Mouse (Mus musculus) MEL (cell line): Measurements from ENCODE around the gene Ncoa7. TPM values are rescaled to one million over a fixed set of nuclear protein-coding genes. Genes with fewer than 3 reads are reported as not detected.

Experiments used
- DNase-seq: peaks from one replicate; pipeline ENCODE4 v3.0.0; 2011; ENCODE audit warnings: low read depth, low spot score
- H3K27ac ChIP-seq: 2 replicates; pipeline ENCODE4 v1.5.1; 2012; ENCODE audit warnings: low read depth, mild to moderate bottlenecking, control low read depth, low read length, moderate library complexity; ENCODE audit not compliant: control insufficient read depth
- H3K27me3 ChIP-seq, 2 experiments: fragments of 150-350 bp in 1 of 2; sonication (generic) in 1 of 2; 2 replicates each; pipeline ENCODE4 v1.6.1; 2012; ENCODE audit warnings: low read length in 2 of 2, mild to moderate bottlenecking in 2 of 2, improper control_type of control experiment in 1 of 2, moderate library complexity in 1 of 2; ENCODE audit not compliant: insufficient read depth in 2 of 2, control insufficient read depth in 1 of 2
- H3K36me3 ChIP-seq, 2 experiments: 2 replicates each; pipeline ENCODE4 v1.6.1; 2012 to 2014; ENCODE audit warnings: low read length in 2 of 2, improper control_type of control experiment in 1 of 2, inconsistent platforms in 1 of 2, mild to moderate bottlenecking in 1 of 2; ENCODE audit not compliant: insufficient read depth in 2 of 2, control insufficient read depth in 1 of 2
- H3K4me1 ChIP-seq, 2 experiments: fragments of 150-350 bp in 1 of 2; sonication (generic) in 1 of 2; 2 replicates each; pipeline ENCODE4 v1.6.1; 2012; ENCODE audit warnings: low read length in 2 of 2, improper control_type of control experiment in 1 of 2, mild to moderate bottlenecking in 1 of 2; ENCODE audit not compliant: insufficient read depth in 2 of 2, control insufficient read depth in 1 of 2
- H3K4me3 ChIP-seq, 2 experiments: fragments of 150-350 bp in 1 of 2; sonication (generic) in 1 of 2; 2 replicates each; pipeline ENCODE4 v1.5.1; 2012; ENCODE audit warnings: low read depth in 2 of 2, low read length in 2 of 2, mild to moderate bottlenecking in 2 of 2, moderate library complexity in 2 of 2, control low read depth in 1 of 2, improper control_type of control experiment in 1 of 2; ENCODE audit not compliant: control insufficient read depth in 1 of 2, insufficient read depth in 1 of 2
- H3K79me2 ChIP-seq: 2 replicates; pipeline ENCODE4 v1.6.1; 2012; ENCODE audit warnings: mild to moderate bottlenecking, low read length, moderate library complexity; ENCODE audit not compliant: control insufficient read depth, poor library complexity, insufficient read depth
- H3K9ac ChIP-seq: 2 replicates; pipeline ENCODE4 v1.6.1; 2012; ENCODE audit warnings: low read depth, mild to moderate bottlenecking, control low read depth, low read length, moderate library complexity; ENCODE audit not compliant: control insufficient read depth, poor library complexity, severe bottlenecking
- H3K9me3 ChIP-seq: fragments of 150-350 bp; sonication (generic); replicated peaks from 2 replicates; pipeline ENCODE4 v1.6.1; 2012; ENCODE audit warnings: mild to moderate bottlenecking, low read length, improper control_type of control experiment, moderate library complexity; ENCODE audit not compliant: insufficient read depth
- BHLHE40 ChIP-seq: IDR thresholded peaks from 2 replicates; pipeline ENCODE4 v1.6.1; 2012; ENCODE audit warnings: low read depth, mild to moderate bottlenecking, inconsistent platforms, low read length, improper control_type of control experiment, borderline replicate concordance
- CHD2 ChIP-seq: IDR thresholded peaks from 2 replicates; pipeline ENCODE4 v1.6.1; 2011; ENCODE audit warnings: low read length, improper control_type of control experiment
- CTCF ChIP-seq, 3 experiments: IDR thresholded peaks in 2 of 3; conservative IDR thresholded peaks in 1 of 3; 2 replicates each; pipeline ENCODE4 v1.5.1; 2011 to 2012; ENCODE audit warnings: low read length in 3 of 3, low read depth in 2 of 3, mild to moderate bottlenecking in 2 of 3, improper control_type of control experiment in 1 of 3, inconsistent platforms in 1 of 3, mixed read lengths in 1 of 3, moderate library complexity in 1 of 3; ENCODE audit not compliant: control insufficient read depth in 1 of 3, insufficient read depth in 1 of 3, poor library complexity in 1 of 3, severe bottlenecking in 1 of 3
- EP300 ChIP-seq, 2 experiments: IDR thresholded peaks; 2 replicates each; pipeline ENCODE4 v1.6.1; 2011; ENCODE audit warnings: improper control_type of control experiment in 2 of 2, low read length in 2 of 2, low read depth in 1 of 2, mild to moderate bottlenecking in 1 of 2
- ETS1 ChIP-seq: IDR thresholded peaks from 2 replicates; pipeline ENCODE4 v1.6.1; 2012; ENCODE audit warnings: low read depth, mild to moderate bottlenecking, inconsistent platforms, low read length, improper control_type of control experiment, moderate library complexity
- KAT2A ChIP-seq: conservative IDR thresholded peaks from 2 replicates; pipeline ENCODE4 v1.6.1; 2012; ENCODE audit warnings: low read depth, low read length, improper control_type of control experiment, inconsistent platforms
- MAFK ChIP-seq: IDR thresholded peaks from 2 replicates; pipeline ENCODE4 v1.6.1; 2011; ENCODE audit warnings: low read depth, mild to moderate bottlenecking, low read length, improper control_type of control experiment, borderline replicate concordance
- MAX ChIP-seq: IDR thresholded peaks from 2 replicates; pipeline ENCODE4 v1.6.1; 2011; ENCODE audit warnings: low read length, improper control_type of control experiment
- MEF2A ChIP-seq: IDR thresholded peaks from 2 replicates; pipeline ENCODE4 v1.6.1; 2014; ENCODE audit warnings: low read depth, mild to moderate bottlenecking, inconsistent platforms, low read length, improper control_type of control experiment; ENCODE audit not compliant: poor library complexity, insufficient replicate concordance, severe bottlenecking; ENCODE audit errors: extremely low read depth
- MXI1 ChIP-seq: IDR thresholded peaks from 2 replicates; pipeline ENCODE4 v1.6.1; 2011; ENCODE audit warnings: mild to moderate bottlenecking, low read depth, low read length, improper control_type of control experiment
- MYB ChIP-seq: IDR thresholded peaks from 2 replicates; pipeline ENCODE4 v1.6.1; 2011; ENCODE audit warnings: mild to moderate bottlenecking, low read depth, low read length, improper control_type of control experiment
- MYC ChIP-seq: IDR thresholded peaks from 2 replicates; pipeline ENCODE4 v1.6.1; 2011; ENCODE audit warnings: low read depth, mild to moderate bottlenecking, low read length, improper control_type of control experiment, moderate library complexity
- NRF1 ChIP-seq: IDR thresholded peaks from 2 replicates; pipeline ENCODE4 v1.6.1; 2014; ENCODE audit warnings: low read depth, mild to moderate bottlenecking, inconsistent platforms, low read length, improper control_type of control experiment, moderate library complexity; ENCODE audit not compliant: poor library complexity, insufficient read depth, severe bottlenecking
- POLR2AphosphoS2 ChIP-seq: IDR thresholded peaks from 2 replicates; pipeline ENCODE4 v1.6.1; 2011; ENCODE audit warnings: low read length, improper control_type of control experiment
- RAD21 ChIP-seq: IDR thresholded peaks from 2 replicates; pipeline ENCODE4 v1.6.1; 2011; ENCODE audit warnings: mild to moderate bottlenecking, low read depth, low read length, improper control_type of control experiment
- SIN3A ChIP-seq: IDR thresholded peaks from 2 replicates; pipeline ENCODE4 v1.6.1; 2012; ENCODE audit warnings: low read length, improper control_type of control experiment, inconsistent platforms
- TAL1 ChIP-seq: IDR thresholded peaks from 2 replicates; pipeline ENCODE4 v1.6.1; 2012; ENCODE audit warnings: mild to moderate bottlenecking, inconsistent platforms, low read length, moderate library complexity, mixed read lengths
- TBP ChIP-seq: IDR thresholded peaks from 2 replicates; pipeline ENCODE4 v1.8.0; 2011; ENCODE audit warnings: low read depth, low read length, improper control_type of control experiment
- UBTF ChIP-seq: IDR thresholded peaks from 2 replicates; pipeline ENCODE4 v1.6.1; 2012; ENCODE audit warnings: low read depth, mild to moderate bottlenecking, inconsistent platforms, low read length, improper control_type of control experiment, moderate library complexity, borderline replicate concordance; ENCODE audit not compliant: insufficient read depth
- USF2 ChIP-seq, 2 experiments: IDR thresholded peaks; 2 replicates each; pipeline ENCODE4 v1.6.1; 2011 to 2012; ENCODE audit warnings: improper control_type of control experiment in 2 of 2, low read length in 2 of 2, borderline replicate concordance in 1 of 2, inconsistent platforms in 1 of 2, low read depth in 1 of 2, mild to moderate bottlenecking in 1 of 2; ENCODE audit not compliant: insufficient read depth in 1 of 2
- ZKSCAN1 ChIP-seq: IDR thresholded peaks from 2 replicates; pipeline ENCODE4 v1.6.1; 2012; ENCODE audit warnings: low read depth, mild to moderate bottlenecking, inconsistent platforms, low read length, improper control_type of control experiment, moderate library complexity
- ZMIZ1 ChIP-seq: IDR thresholded peaks from 2 replicates; pipeline ENCODE4 v1.6.1; 2012; ENCODE audit warnings: low read depth, mild to moderate bottlenecking, inconsistent platforms, low read length, improper control_type of control experiment, moderate library complexity
- polyA plus RNA-seq, 2 experiments: library from polyadenylated mRNA; stranded (reverse) in 1 of 2; unstranded in 1 of 2; fragments of >175 nt in 1 of 2; fragments of >200 nt in 1 of 2; gene quantifications; 2 replicates each; pipeline versions ENCODE4 v1.2.1 to v1.2.4; 2012; ENCODE audit warnings: low replicate concordance in 2 of 2, low read depth in 1 of 2; ENCODE audit not compliant: insufficient read length in 2 of 2, insufficient read depth in 1 of 2, missing spikeins in 1 of 2
- total RNA-seq: library from RNA; depleted of rRNA; stranded (reverse); fragments of 300-350 nt; gene quantifications from 2 replicates; pipeline ENCODE4 v1.2.3, GENCODE M21; 2012

Ncoa7 gene
- total and polyA plus RNA-seq, 3 experiments, result 1.7 to 64.9 (median 4.2) TPM

DNA sequence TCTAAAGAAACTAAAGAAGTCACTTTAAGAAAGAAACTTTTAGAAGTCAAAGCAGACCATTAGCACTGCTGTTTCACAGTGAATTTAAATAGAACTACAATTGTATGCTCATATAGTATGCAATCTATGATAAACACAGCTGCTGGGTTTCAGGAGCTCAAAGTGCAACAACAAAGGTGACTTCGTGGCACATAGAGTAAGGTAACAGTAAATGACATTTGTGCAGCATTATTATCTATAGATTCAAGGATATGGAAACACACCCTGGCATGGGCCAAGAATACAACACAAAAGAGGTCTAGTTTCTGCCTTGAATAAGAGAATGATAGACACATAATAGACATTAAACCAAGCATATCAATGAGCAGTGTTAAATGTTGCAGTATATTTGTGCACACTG lies 100.5 kb downstream of the Ncoa7 start:
- Histone ChIP-seq H3K9me3 (no peaks in the 10 kb centered on the region), H3K79me2 (no peaks in the 10 kb centered on the region), H3K4me1 (no peaks in the 10 kb centered on the region), H3K4me3 (no peak overlapping the region), H3K9ac (no peak overlapping the region), H3K36me3 (no peaks in the 10 kb centered on the region), H3K27ac (no peak overlapping the region), H3K27me3 (no peaks in the 10 kb centered on the region)
- TF ChIP-seq USF2 (IDR thresholded peaks at IDR 0.05; ENCODE audit: borderline replicate concordance in 1 of 2, insufficient read depth in 1 of 2, low read depth in 1 of 2, low read length in 2 of 2), result no peak
- TF ChIP-seq POLR2AphosphoS2, result no peak
- TF ChIP-seq ZMIZ1, result no peak
- no peak for TF ChIP-seq TBP
- no peak for TF ChIP-seq MXI1
- no peak for TF ChIP-seq NRF1
- no peak for TF ChIP-seq EP300 (IDR thresholded peaks at IDR 0.05; ENCODE audit: low read depth in 1 of 2, low read length in 2 of 2)
- TF ChIP-seq TAL1, result no peak
- TF ChIP-seq RAD21, result no peak
- no peak for DNase-seq

DNA sequence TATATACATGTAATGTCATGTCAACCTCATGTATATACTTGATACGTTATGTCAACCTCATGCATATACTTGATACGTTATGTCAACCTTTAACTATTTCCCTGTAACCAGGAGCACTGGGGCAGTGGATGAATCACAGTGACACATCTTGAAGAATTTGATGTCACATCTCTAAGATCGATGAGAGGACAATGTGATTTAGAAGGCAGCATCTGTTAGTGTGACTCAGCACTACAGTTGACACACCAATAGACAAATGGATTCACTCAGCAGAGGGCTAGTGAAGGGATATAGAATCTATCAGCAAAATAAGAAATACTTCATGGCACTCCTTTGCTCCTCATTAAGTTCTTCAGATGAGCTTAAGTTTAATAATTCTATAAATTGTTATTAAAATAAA lies 116.3 kb downstream of the Ncoa7 start:
- no peak for TF ChIP-seq MYC
- no peak for TF ChIP-seq MAX
- no peak for TF ChIP-seq UBTF
- TF ChIP-seq USF2 (IDR thresholded peaks at IDR 0.05; ENCODE audit: borderline replicate concordance in 1 of 2, insufficient read depth in 1 of 2, low read depth in 1 of 2, low read length in 2 of 2), result no peak
- TF ChIP-seq CTCF (IDR thresholded peaks at IDR 0.05 in 2 of 3, conservative IDR thresholded peaks at IDR 0.05 in 1 of 3; ENCODE audit: control insufficient read depth in 1 of 3, insufficient read depth in 1 of 3, low read depth in 2 of 3, low read length in 3 of 3, poor library complexity in 1 of 3, severe bottlenecking in 1 of 3), result no peak
- no peak for TF ChIP-seq CHD2
- TF ChIP-seq ETS1, result no peak
- no peak for TF ChIP-seq EP300 (IDR thresholded peaks at IDR 0.05; ENCODE audit: low read depth in 1 of 2, low read length in 2 of 2)
- TF ChIP-seq MAFK, result no peak
- no peak for TF ChIP-seq BHLHE40
- no peak for TF ChIP-seq ZKSCAN1
- no peak for TF ChIP-seq MEF2A
- no peak for TF ChIP-seq MYB
- TF ChIP-seq KAT2A, result no peak
- no peak for TF ChIP-seq TBP
- TF ChIP-seq SIN3A, result no peak
- TF ChIP-seq, all 39 proteins: peak for 0
- H3K9me3 ChIP-seq, result no peaks in the 10 kb centered on the region
- H3K9ac ChIP-seq, result no peak overlapping the region
- no peak overlapping the region for H3K27ac ChIP-seq
- no peaks in the 10 kb centered on the region for H3K4me1 ChIP-seq
- no peaks in the 10 kb centered on the region for H3K36me3 ChIP-seq
- no peak overlapping the region for H3K4me3 ChIP-seq
- H3K79me2 ChIP-seq, result no peaks in the 10 kb centered on the region
- no peaks in the 10 kb centered on the region for H3K27me3 ChIP-seq
- DNase-seq, result no peak
